Mouse (Mus musculus): Measurements from ENCODE around the gene Zfp57. TPM values are rescaled to one million over a fixed set of nuclear protein-coding genes. Genes with fewer than 3 reads are reported as not detected.

Zfp57 gene
- total and polyA plus RNA-seq, 3 experiments: not detected

DNA sequence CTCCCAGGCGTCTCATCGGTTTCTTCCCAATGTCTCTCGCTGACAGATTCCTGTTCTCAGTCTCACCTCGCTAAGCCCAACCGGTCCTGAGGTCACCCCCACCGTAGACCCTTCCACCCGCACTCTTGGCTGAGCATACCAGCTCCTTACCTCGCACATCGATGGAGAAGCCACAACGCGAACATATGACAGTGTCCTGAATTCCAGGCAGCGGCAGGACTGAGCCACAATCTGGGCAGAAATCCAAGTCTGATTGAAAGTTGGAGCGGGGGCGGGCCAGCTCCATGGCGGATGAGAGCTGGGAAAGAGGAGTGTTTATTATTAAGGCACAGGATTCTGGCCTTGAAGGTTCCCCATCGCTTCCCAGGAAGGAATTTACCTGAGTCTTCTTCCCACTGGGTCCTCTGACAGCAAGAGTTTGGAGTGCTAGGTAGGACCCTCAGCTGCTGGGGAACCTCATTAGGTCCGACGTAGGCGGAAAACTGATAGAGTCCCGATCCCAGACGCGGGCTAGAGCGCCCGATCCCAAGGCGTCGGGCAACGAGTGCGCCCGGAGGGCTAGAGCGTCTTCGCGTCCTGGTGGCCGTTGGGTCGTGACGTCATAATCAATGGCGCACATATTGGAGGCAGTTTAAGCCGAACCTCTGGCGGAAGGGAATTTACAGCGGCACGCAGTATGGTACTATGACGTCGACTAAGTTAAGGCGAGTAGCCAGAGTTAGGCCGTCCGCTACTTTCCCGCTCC, 42.8 kb upstream of the Zfp57 start, which contains the start of the genes Znrd1 and Znrd1as (continued):
- no peak for TF ChIP-seq RAD21 (IDR thresholded peaks at IDR 0.05; ENCODE audit: low read depth, low read length)
- no peak for TF ChIP-seq NELFE (IDR thresholded peaks at IDR 0.05; ENCODE audit: low read depth, low read length)
- no peak for TF ChIP-seq JUND (IDR thresholded peaks at IDR 0.05; ENCODE audit: low read depth, low read length)
- no peak for TF ChIP-seq USF2 (IDR thresholded peaks at IDR 0.05; ENCODE audit: borderline replicate concordance in 1 of 2, insufficient read depth in 1 of 2, low read depth in 1 of 2, low read length in 2 of 2)
- peak; percentile 82 for TF ChIP-seq SIN3A (IDR thresholded peaks at IDR 0.05; ENCODE audit: low read length)
- peak; percentile 61 for TF ChIP-seq TCF12 (IDR thresholded peaks at IDR 0.05; ENCODE audit: low read depth, low read length)
- no peak for TF ChIP-seq CHD1 (IDR thresholded peaks at IDR 0.05; ENCODE audit: low read depth, low read length)
- no peak for TF ChIP-seq BHLHE40 (IDR thresholded peaks at IDR 0.05; ENCODE audit: borderline replicate concordance, low read depth, low read length)
- TF ChIP-seq USF1 (IDR thresholded peaks at IDR 0.05; ENCODE audit: low read depth, low read length): no peak
- no peak for TF ChIP-seq MAFK (IDR thresholded peaks at IDR 0.05; ENCODE audit: borderline replicate concordance, low read depth, low read length)
- no peak for TF ChIP-seq POLR2AphosphoS5 (IDR thresholded peaks at IDR 0.05; ENCODE audit: borderline replicate concordance, low read depth, low read length)

- Histone ChIP-seq H3K27me3 (ENCODE audit: control insufficient read depth in 1 of 2, insufficient read depth in 2 of 2, low read length in 2 of 2) (no peaks in the 10 kb centered on the region; a peak in 1 of 4 replicates), H3K79me2 (ENCODE audit: control insufficient read depth, insufficient read depth, low read length, poor library complexity) (no peaks in the 10 kb centered on the region), H3K27ac (ENCODE audit: control insufficient read depth, low read depth, low read length) (no peak overlapping the region), H3K9me3 (replicated peaks; ENCODE audit: insufficient read depth, low read length) (no peaks in the 10 kb centered on the region), H3K9ac (ENCODE audit: control insufficient read depth, low read depth, low read length, poor library complexity, severe bottlenecking) (peak overlapping the region; percentile 54), H3K36me3 (ENCODE audit: control insufficient read depth in 1 of 2, insufficient read depth in 2 of 2, low read length in 2 of 2) (no peaks in the 10 kb centered on the region), H3K4me1 (ENCODE audit: control insufficient read depth in 1 of 2, insufficient read depth in 2 of 2, low read length in 2 of 2) (no peaks in the 10 kb centered on the region; a peak in 1 of 4 replicates), H3K4me3 (ENCODE audit: control insufficient read depth in 1 of 2, insufficient read depth in 1 of 2, low read depth in 2 of 2, low read length in 2 of 2) (peak overlapping the region; percentile 62 to 70)
- TF ChIP-seq CTCF (IDR thresholded peaks at IDR 0.05 in 2 of 3, conservative IDR thresholded peaks at IDR 0.05 in 1 of 3; ENCODE audit: control insufficient read depth in 1 of 3, insufficient read depth in 1 of 3, low read depth in 2 of 3, low read length in 3 of 3, poor library complexity in 1 of 3, severe bottlenecking in 1 of 3) (no peak), POLR2AphosphoS5 (IDR thresholded peaks at IDR 0.05; ENCODE audit: borderline replicate concordance, low read depth, low read length) (no peak), MYB (IDR thresholded peaks at IDR 0.05; ENCODE audit: low read depth, low read length) (no peak), MXI1 (IDR thresholded peaks at IDR 0.05; ENCODE audit: low read depth, low read length) (no peak), NRF1 (IDR thresholded peaks at IDR 0.05; ENCODE audit: insufficient read depth, low read depth, low read length, poor library complexity, severe bottlenecking) (no peak), HCFC1 (IDR thresholded peaks at IDR 0.05; ENCODE audit: low read depth, low read length) (no peak), NELFE (IDR thresholded peaks at IDR 0.05; ENCODE audit: low read depth, low read length) (no peak), MEF2A (IDR thresholded peaks at IDR 0.05; ENCODE audit: extremely low read depth, insufficient replicate concordance, low read depth, low read length, poor library complexity, severe bottlenecking) (no peak), UBTF (IDR thresholded peaks at IDR 0.05; ENCODE audit: borderline replicate concordance, insufficient read depth, low read depth, low read length) (no peak), CHD1 (IDR thresholded peaks at IDR 0.05; ENCODE audit: low read depth, low read length) (no peak), ZMIZ1 (IDR thresholded peaks at IDR 0.05; ENCODE audit: low read depth, low read length) (no peak), USF1 (IDR thresholded peaks at IDR 0.05; ENCODE audit: low read depth, low read length) (no peak), CHD2 (IDR thresholded peaks at IDR 0.05; ENCODE audit: low read length) (no peak), ELF1 (IDR thresholded peaks at IDR 0.05; ENCODE audit: low read depth, low read length) (no peak), JUND (IDR thresholded peaks at IDR 0.05; ENCODE audit: low read depth, low read length) (no peak), POLR2AphosphoS2 (IDR thresholded peaks at IDR 0.05; ENCODE audit: low read length) (no peak), ETS1 (IDR thresholded peaks at IDR 0.05; ENCODE audit: low read depth, low read length) (no peak), GABPA (IDR thresholded peaks at IDR 0.05; ENCODE audit: low read depth, low read length) (no peak), SIN3A (IDR thresholded peaks at IDR 0.05; ENCODE audit: low read length) (no peak)
- no peak for DNase-seq (ENCODE audit: low read depth, low spot score)
These were observed 42.1 kb upstream of the Zfp57 start for GRCm38 (mm10) chr17:36958884-36959283.

Data from MEL (cell line).